Mouse (Mus musculus) forebrain, embryonic 13.5 days (tissue): ENCODE data around the gene Ctla4. TPM values are rescaled to one million over a fixed set of nuclear protein-coding genes. Genes with fewer than 3 reads are reported as not detected.

Source experiments
- ATAC-seq: fragments of 200-750 bp; cut with Nextera tagmentation; 2 replicates; pipeline ENCODE4 v1.8.0; 2017
- H3K27ac ChIP-seq: fragments of 300-500 bp; sonication (generic); 2 replicates; pipeline ENCODE4 v1.5.1; 2015; ENCODE audit warnings: inconsistent platforms, mild to moderate bottlenecking, moderate library complexity
- H3K27me3 ChIP-seq: fragments of 300-500 bp; sonication (generic); 2 replicates; pipeline ENCODE4 v1.6.1; 2015; ENCODE audit warnings: mild to moderate bottlenecking, inconsistent platforms
- H3K36me3 ChIP-seq: fragments of 300-500 bp; sonication (generic); 2 replicates; pipeline ENCODE4 v1.6.1; 2015; ENCODE audit warnings: mild to moderate bottlenecking, inconsistent platforms; ENCODE audit not compliant: poor library complexity, severe bottlenecking
- H3K4me1 ChIP-seq: fragments of 300-500 bp; sonication (generic); 2 replicates; pipeline ENCODE4 v1.6.1; 2015; ENCODE audit warnings: inconsistent platforms
- H3K4me2 ChIP-seq: fragments of 300-500 bp; sonication (generic); 2 replicates; pipeline ENCODE4 v1.6.1; 2015; ENCODE audit warnings: inconsistent platforms, mild to moderate bottlenecking, moderate library complexity
- H3K4me3 ChIP-seq: fragments of 300-500 bp; sonication (generic); 2 replicates; pipeline ENCODE4 v1.5.1; 2015; ENCODE audit warnings: mild to moderate bottlenecking, inconsistent platforms
- H3K9ac ChIP-seq: fragments of 300-500 bp; sonication (generic); 2 replicates; pipeline ENCODE4 v1.6.1; 2015; ENCODE audit warnings: mild to moderate bottlenecking, inconsistent platforms
- H3K9me3 ChIP-seq: fragments of 300-500 bp; sonication (generic); replicated peaks from 2 replicates; pipeline ENCODE4 v1.6.1; 2016; ENCODE audit warnings: inconsistent platforms
- WGBS: fragments of 180-500 bp; shearing (Covaris S2); methylation state at CpG from one replicate; pipeline ENCODE4 v1.1.7; 2015; 5-methylcytosine and 5-hydroxymethylcytosine counted together
- polyA plus RNA-seq: library from polyadenylated mRNA; unstranded; fragments of >200 nt; fragmentation: Nextera tagmentation; extraction: Ambion mirVana; gene quantifications from 2 replicates; pipeline ENCODE4 v1.2.1, GENCODE M21; 2015

Gene Ctla4
- polyA plus RNA-seq, 1 experiment from 2014 or later, result not detected

- whole genome bisulfite sequencing, result 62% methylated on average over 17 of the region's 17 CpGs
- Histone ChIP-seq H3K4me1 (no peaks in the 10 kb centered on the region), H3K9me3 (no peaks in the 10 kb centered on the region), H3K27me3 (no peaks in the 10 kb centered on the region), H3K4me3 (no peak overlapping the region), H3K27ac (no peak overlapping the region), H3K36me3 (no peaks in the 10 kb centered on the region), H3K9ac (no peak overlapping the region), H3K4me2 (no peak overlapping the region)
- ATAC-seq, result peak; percentile 77
Measured at GRCm38 (mm10) chr1:60868333-60869277, 18.2 kb upstream of the Ctla4 start.

GRCm38 (mm10) chr1:60875267-60875666 lies 11.5 kb upstream of the Ctla4 start:
- Histone ChIP-seq H3K4me1 (no peaks in the 10 kb centered on the region), H3K4me3 (no peak overlapping the region), H3K9me3 (no peaks in the 10 kb centered on the region), H3K9ac (no peak overlapping the region), H3K4me2 (no peak overlapping the region), H3K27me3 (no peaks in the 10 kb centered on the region), H3K36me3 (no peaks in the 10 kb centered on the region), H3K27ac (no peak overlapping the region)
- 82% methylated on average over 3 of the region's 3 CpGs for WGBS
- ATAC-seq, result no peak

GRCm38 (mm10) chr1:60880116-60880867 lies 6.5 kb upstream of the Ctla4 start:
- Histone ChIP-seq H3K27ac (0 out of 2 replicates have a peak overlapping the region, but pooled peaks have one; percentile 11), H3K4me2 (no peak overlapping the region), H3K4me3 (no peak overlapping the region), H3K27me3 (no peaks in the 10 kb centered on the region), H3K36me3 (no peaks in the 10 kb centered on the region), H3K9me3 (no peaks in the 10 kb centered on the region), H3K4me1 (no peaks in the 10 kb centered on the region), H3K9ac (no peak overlapping the region)
- ATAC-seq, result 0 out of 2 replicates have a peak, but pooled peaks have one; percentile 21
- 71% methylated on average over 10 of the region's 10 CpGs for WGBS

- Histone ChIP-seq H3K9ac (no peak overlapping the region), H3K4me2 (no peak overlapping the region), H3K27ac (no peak overlapping the region), H3K9me3 (no peaks in the 10 kb centered on the region), H3K4me3 (no peak overlapping the region), H3K27me3 (no peaks in the 10 kb centered on the region), H3K4me1 (no peaks in the 10 kb centered on the region), H3K36me3 (no peaks in the 10 kb centered on the region)
- WGBS, result 76% methylated on average over 2 of the region's 2 CpGs
- no peak for ATAC-seq
Measured at GRCm38 (mm10) chr1:60882792-60883191, 4.0 kb upstream of the Ctla4 start.

- no peak for ATAC-seq
- Histone ChIP-seq H3K27me3 (no peaks in the 10 kb centered on the region), H3K9me3 (no peaks in the 10 kb centered on the region), H3K4me1 (no peaks in the 10 kb centered on the region), H3K36me3 (no peaks in the 10 kb centered on the region), H3K4me2 (no peak overlapping the region), H3K4me3 (no peak overlapping the region), H3K27ac (no peak overlapping the region), H3K9ac (no peak overlapping the region)
- WGBS, result 82% methylated on average over 2 of the region's 2 CpGs
Measured at GRCm38 (mm10) chr1:60883279-60883678, 3.5 kb upstream of the Ctla4 start.

GRCm38 (mm10) chr1:60884611-60885010 lies 2.2 kb upstream of the Ctla4 start:
- no peaks in the 10 kb centered on the region for H3K36me3 ChIP-seq
- H3K4me3 ChIP-seq, result no peak overlapping the region
- ATAC-seq, result no peak
- no peak overlapping the region for H3K4me2 ChIP-seq
- H3K4me1 ChIP-seq, result no peaks in the 10 kb centered on the region
- H3K9me3 ChIP-seq, result no peaks in the 10 kb centered on the region
- H3K27me3 ChIP-seq, result no peaks in the 10 kb centered on the region
- H3K9ac ChIP-seq, result no peak overlapping the region
- H3K27ac ChIP-seq, result no peak overlapping the region
- WGBS, result 98% methylated on average over 1 of the region's 1 CpGs

GRCm38 (mm10) chr1:60898127-60898932 lies 11.5 kb downstream of the Ctla4 start:
- H3K4me1 ChIP-seq, result peaks cover 9% of the 10 kb centered on the region
- no peaks in the 10 kb centered on the region for H3K27me3 ChIP-seq
- no peak overlapping the region for H3K4me3 ChIP-seq
- H3K4me2 ChIP-seq, result no peak overlapping the region
- H3K27ac ChIP-seq, result no peak overlapping the region
- H3K9ac ChIP-seq, result no peak overlapping the region
- H3K9me3 ChIP-seq, result no peaks in the 10 kb centered on the region
- ATAC-seq, result no peak
- 86% methylated on average over 5 of the region's 5 CpGs for WGBS
- H3K36me3 ChIP-seq, result no peaks in the 10 kb centered on the region

GRCm38 (mm10) chr1:60898933-60899210 lies 12.1 kb downstream of the Ctla4 start:
- Histone ChIP-seq H3K9me3 (no peaks in the 10 kb centered on the region), H3K9ac (no peak overlapping the region), H3K27me3 (no peaks in the 10 kb centered on the region), H3K4me2 (no peak overlapping the region), H3K27ac (no peak overlapping the region), H3K4me3 (no peak overlapping the region), H3K36me3 (no peaks in the 10 kb centered on the region), H3K4me1 (peaks cover 9% of the 10 kb centered on the region)
- 78% methylated on average over 2 of the region's 2 CpGs for WGBS
- ATAC-seq, result no peak

- H3K27ac ChIP-seq, result no peak overlapping the region
- no peaks in the 10 kb centered on the region for H3K9me3 ChIP-seq
- H3K36me3 ChIP-seq, result no peaks in the 10 kb centered on the region
- ATAC-seq, result no peak
- no peak overlapping the region for H3K4me3 ChIP-seq
- H3K9ac ChIP-seq, result no peak overlapping the region
- H3K27me3 ChIP-seq, result no peaks in the 10 kb centered on the region
- H3K4me1 ChIP-seq, result peaks cover 9% of the 10 kb centered on the region
- H3K4me2 ChIP-seq, result no peak overlapping the region
- WGBS, result 74% methylated on average over 3 of the region's 3 CpGs
Measured at GRCm38 (mm10) chr1:60899244-60899643, 12.4 kb downstream of the Ctla4 start.

- no peak overlapping the region for H3K9ac ChIP-seq
- H3K27ac ChIP-seq, result no peak overlapping the region
- peaks cover 9% of the 10 kb centered on the region for H3K4me1 ChIP-seq
- H3K4me3 ChIP-seq, result no peak overlapping the region
- H3K4me2 ChIP-seq, result no peak overlapping the region
- no peaks in the 10 kb centered on the region for H3K27me3 ChIP-seq
- no peaks in the 10 kb centered on the region for H3K36me3 ChIP-seq
- WGBS, result 42% methylated on average over 6 of the region's 6 CpGs
- no peaks in the 10 kb centered on the region for H3K9me3 ChIP-seq
- ATAC-seq, result peak; percentile 71; the same call in 1 of the 2 replicates
Measured at GRCm38 (mm10) chr1:60902547-60902946, 15.7 kb downstream of the Ctla4 start.

GRCm38 (mm10) chr1:60903126-60903525 lies 16.3 kb downstream of the Ctla4 start:
- Histone ChIP-seq H3K9me3 (no peaks in the 10 kb centered on the region), H3K4me1 (peaks cover 9% of the 10 kb centered on the region), H3K27ac (no peak overlapping the region), H3K9ac (no peak overlapping the region), H3K4me2 (no peak overlapping the region), H3K36me3 (no peaks in the 10 kb centered on the region), H3K4me3 (no peak overlapping the region), H3K27me3 (no peaks in the 10 kb centered on the region)
- WGBS, result 82% methylated on average over 7 of the region's 7 CpGs
- ATAC-seq, result no peak
